Mouse (Mus musculus) cerebellum, adult 9-10 months (tissue): ENCODE results near the gene Zfp580.
A peak's percentile ranks its signal among the peaks of the same experiment; 100 is the strongest.
"Not testable (repeated sequence)": the region's sequence is repeated elsewhere in the genome, so short reads cannot be mapped to it uniquely, and the experiment has no call there.

Experiments used
- DNase-seq: peaks from one replicate; pipeline ENCODE4 v3.0.0; 2022

Gene Zfp580

GRCm38 (mm10) chr7:5051193-5052192, at the start of gene Zfp580:
Gene Zfp580 (plus strand): TSS chr7:5051538.
- peak; percentile 82 for DNase-seq

DNA sequence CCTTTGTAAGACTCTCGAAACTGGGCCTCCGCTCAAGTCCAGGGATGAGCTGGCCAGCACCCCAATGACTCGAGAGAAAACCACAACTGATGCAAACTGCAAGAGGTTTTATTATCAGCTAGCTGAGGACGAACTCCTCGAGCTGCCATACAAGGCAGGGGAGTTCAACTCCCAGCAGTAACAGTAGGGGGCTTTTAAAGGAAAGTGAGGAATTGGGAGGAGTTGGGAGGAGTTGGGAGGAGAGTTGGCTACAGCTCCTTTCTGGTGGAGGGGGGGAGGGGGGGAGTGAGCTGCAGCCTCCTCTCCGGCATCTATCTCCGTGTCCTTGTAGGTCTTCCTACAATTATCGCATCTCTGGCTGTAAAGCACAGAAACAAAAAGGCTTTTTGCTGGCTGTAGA, 48.5 kb upstream of the Zfp580 start:
- DNase-seq = not testable (repeated sequence)

DNA sequence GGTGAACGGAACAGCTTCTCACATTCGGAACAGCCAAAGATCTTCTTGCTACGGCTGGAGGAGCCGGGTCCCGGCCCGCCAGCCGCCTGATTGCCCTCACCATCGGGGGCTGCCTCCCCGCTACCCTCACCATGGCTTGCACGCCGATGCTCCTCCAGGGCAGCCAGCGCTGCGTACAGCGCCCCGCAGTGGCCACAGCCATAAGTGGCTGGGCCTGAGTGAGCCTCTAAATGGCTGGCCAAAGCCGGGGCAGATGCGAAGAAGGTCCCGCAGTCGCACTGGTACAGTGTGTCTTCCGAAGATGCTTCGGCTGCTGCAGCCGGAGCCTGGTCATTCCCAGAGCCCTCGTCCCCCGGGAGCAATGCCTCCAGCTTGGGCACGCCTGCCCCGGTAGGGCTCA, 43.1 kb upstream of the Zfp580 start:
- DNase-seq = no peak

GRCm38 (mm10) chr7:5012681-5013513, 38.4 kb upstream of the Zfp580 start:
- DNase-seq = no peak

- DNase-seq = peak; percentile 98
These were observed 36.9 kb upstream of the Zfp580 start, which contains the start of the genes Zfp524 and Fiz1 for GRCm38 (mm10) chr7:5014251-5015117. Gene Zfp524 (plus strand): TSS chr7:5014415. Gene Fiz1 (minus strand): TSS chr7:5014697.

GRCm38 (mm10) chr7:5015118-5016001, 36.0 kb upstream of the Zfp580 start, which contains the start of gene Gm44973:
Gene Gm44973 (plus strand): TSS chr7:5015496.
- peak; percentile 96 for DNase-seq

GRCm38 (mm10) chr7:5016057-5016456, 35.3 kb upstream of the Zfp580 start:
- peak; percentile 77 for DNase-seq

GRCm38 (mm10) chr7:5016920-5017319, 34.4 kb upstream of the Zfp580 start:
- DNase-seq = peak; percentile 59

DNA sequence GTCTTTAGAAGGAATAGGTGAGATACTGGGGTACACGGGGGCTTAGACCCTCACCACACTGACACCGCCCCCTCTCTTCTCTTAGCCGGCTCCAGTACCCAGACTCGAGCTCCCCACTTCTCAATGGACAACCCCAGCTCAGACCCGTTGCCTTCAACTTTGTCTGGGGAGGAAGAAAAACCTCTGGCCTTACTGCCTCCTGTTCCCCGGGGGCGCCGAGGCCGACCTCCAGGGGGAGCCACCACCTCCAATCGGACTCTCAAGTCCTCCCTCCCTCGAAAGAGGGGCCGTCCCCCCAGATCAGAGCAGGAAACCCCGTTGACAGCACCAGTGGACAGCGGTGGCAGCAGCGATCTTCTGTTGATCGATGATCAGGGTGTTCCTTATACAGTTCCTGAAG, 34.0 kb upstream of the Zfp580 start:
- peak; percentile 71 for DNase-seq

DNA sequence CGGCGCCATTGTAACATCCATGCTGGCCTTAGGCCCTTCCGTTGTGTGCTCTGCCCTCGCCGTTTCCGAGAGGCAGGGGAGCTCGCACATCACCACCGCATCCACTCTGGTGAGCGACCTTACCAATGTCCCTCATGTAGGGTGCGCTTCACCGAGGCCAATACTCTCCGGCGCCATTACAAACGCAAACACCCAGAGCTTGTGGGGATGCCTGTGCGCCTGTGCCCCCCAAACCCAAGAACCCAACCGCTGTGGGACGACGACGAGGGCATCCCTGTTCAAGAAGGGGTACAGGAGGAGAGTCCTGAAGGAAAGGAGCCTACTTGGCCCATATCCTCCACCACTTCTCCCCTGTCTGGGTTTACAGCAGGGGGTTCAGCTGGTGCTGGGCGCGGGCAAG, 33.4 kb upstream of the Zfp580 start:
- no peak for DNase-seq

DNA sequence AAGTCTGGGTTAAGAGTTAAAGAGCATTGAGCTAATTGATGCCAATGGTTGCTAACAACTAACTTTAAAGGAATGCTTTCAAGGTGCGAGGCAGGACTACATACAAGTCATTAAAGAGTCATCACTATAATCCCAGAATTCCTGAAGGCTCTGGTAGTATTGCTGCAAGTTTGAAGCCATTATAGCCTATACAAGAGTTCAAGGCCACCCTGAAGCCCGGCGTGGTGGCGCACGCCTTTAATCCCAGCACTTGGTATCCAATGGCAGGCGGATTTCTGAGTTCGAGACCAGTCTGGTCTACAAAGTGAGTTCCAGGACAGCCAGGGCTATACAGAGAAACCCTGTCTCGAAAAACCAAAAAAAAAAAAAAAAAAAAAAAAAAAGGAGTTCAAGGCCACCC, 31.8 kb upstream of the Zfp580 start:
- DNase-seq = peak; percentile 61

GRCm38 (mm10) chr7:5020000-5020681, 31.2 kb upstream of the Zfp580 start, which contains the start of the genes Zfp865 and Ccdc106:
Gene Zfp865 (plus strand): TSS chr7:5020376.
Gene Ccdc106 (plus strand): TSS chr7:5020553.
- DNase-seq = peak; percentile 98

DNA sequence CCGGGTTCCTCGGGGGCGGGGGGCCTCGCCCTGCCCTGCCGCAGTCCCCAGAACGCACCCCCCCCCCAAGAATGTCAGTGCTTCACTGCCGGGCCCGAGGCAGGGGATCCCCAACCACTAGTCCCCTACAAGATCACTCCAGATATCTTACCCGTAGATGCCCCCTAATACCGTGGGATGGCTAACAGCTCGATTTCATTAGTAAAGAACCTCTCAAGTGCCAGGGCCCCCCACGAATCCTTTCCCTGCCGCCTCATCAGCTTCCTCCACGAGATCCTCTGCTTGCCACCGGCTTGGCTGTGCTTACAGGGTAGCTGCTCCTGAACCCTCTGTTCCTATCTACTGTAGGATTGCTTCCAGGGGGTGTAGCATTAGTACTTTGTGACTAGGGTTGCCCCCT, 30.7 kb upstream of the Zfp580 start:
- peak; percentile 74 for DNase-seq

DNA sequence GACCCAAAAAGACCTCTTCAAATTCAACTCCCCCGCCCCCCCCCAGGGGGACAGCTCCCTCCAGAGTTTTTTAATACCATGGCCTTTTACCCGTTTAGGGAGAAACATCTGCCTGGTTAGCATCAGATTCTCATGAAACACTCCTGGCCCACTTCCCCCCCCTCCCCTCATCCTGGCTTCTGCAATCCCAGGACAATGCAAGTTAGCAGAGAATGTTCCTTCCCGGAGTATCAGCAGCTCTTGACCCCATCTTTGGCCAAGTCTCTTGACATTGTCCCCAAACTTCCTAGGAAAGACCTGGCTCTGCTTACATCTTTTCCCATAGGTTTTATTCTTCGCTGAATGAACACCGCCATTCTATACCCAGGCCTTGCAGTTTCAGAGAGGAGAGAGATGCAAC, 30.1 kb upstream of the Zfp580 start:
- no peak for DNase-seq

DNA sequence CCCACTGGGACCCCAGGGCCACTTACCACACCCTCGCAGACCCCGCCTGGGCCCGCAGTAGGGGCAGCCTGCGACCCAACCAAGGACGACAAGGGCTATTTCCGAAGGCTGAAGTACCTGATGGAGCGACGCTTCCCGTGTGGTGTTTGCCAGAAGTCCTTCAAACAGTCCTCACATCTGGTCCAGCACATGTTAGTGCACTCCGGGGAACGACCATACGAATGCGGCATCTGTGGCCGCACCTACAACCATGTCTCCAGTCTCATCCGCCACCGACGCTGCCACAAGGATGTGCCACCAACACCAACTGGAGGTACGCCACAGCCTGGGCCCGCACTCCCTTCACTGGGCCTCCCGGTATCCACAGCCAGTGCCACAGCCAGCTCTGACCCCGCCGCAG, 21.8 kb upstream of the Zfp580 start:
- no peak for DNase-seq

DNA sequence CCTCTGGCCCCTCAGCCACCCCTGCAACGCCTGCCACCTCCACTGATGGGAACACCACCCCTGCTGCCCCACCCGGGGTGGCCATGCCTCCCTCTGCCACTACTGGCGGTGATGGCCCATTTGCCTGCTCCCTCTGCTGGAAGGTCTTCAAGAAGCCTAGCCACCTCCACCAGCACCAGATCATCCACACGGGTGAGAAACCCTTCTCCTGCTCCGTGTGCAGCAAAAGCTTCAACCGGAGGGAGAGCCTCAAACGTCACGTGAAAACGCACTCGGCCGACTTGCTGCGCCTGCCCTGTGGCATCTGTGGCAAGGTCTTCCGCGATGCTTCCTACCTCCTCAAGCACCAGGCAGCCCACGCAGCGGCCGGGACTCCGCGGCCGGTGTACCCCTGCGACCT, 21.4 kb upstream of the Zfp580 start:
- no peak for DNase-seq

- DNase-seq = no peak
These were observed 20.6 kb upstream of the Zfp580 start for GRCm38 (mm10) chr7:5030554-5031275.

- DNase-seq = no peak
These were observed 19.8 kb upstream of the Zfp580 start for GRCm38 (mm10) chr7:5031496-5031895.

DNA sequence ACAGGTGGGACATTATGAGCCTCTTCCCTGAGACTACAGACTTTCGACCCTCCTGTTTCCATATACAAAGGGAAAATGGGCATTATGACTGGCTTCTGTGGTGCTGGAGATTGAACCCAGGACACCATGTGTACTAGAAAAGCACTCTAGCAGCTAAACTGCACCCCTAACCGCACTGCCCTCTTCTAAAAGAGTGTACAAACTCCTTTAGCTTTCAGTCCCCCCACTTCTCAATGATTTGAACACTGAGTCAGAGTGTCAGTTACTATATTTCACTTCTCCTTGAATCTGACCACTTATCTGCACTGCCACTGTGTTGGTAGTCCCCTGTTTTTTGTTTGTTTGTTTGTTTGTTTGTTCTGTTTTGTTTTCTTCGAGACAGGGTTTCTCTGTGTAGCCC, 17.5 kb upstream of the Zfp580 start, which contains the start of gene 4632433K11Rik:
4632433K11Rik (plus strand) TSS at position 301 of the 400 bp plus-strand sequence.
- no peak for DNase-seq

GRCm38 (mm10) chr7:5035628-5036027, 15.7 kb upstream of the Zfp580 start:
- DNase-seq = no peak
